Mouse (Mus musculus) myocyte (in vitro differentiated cells): ENCODE data around the gene Inpp5d.

Source experiments
- CEBPB ChIP-seq: IDR thresholded peaks from 2 replicates; pipeline ENCODE4 v1.6.1; 2011; ENCODE audit warnings: mild to moderate bottlenecking, moderate library complexity; ENCODE audit not compliant: poor library complexity, insufficient read depth, severe bottlenecking
- E2F4 ChIP-seq: IDR thresholded peaks from one replicate; pipeline ENCODE4 v1.6.1; 2011; ENCODE audit warnings: mild to moderate bottlenecking, control low read depth, moderate library complexity; ENCODE audit not compliant: insufficient read depth
- MAX ChIP-seq: IDR thresholded peaks from one replicate; pipeline ENCODE4 v1.6.1; 2011; ENCODE audit warnings: low read depth, mild to moderate bottlenecking, control low read depth
- MYOD1 ChIP-seq, 3 experiments: IDR thresholded peaks; one replicate each; pipeline ENCODE4 v1.6.1; 2011; ENCODE audit warnings: control low read depth in 2 of 3, low read depth in 2 of 3, mild to moderate bottlenecking in 2 of 3, moderate library complexity in 1 of 3; ENCODE audit not compliant: insufficient read length in 2 of 3, control insufficient read depth in 1 of 3
- MYOG ChIP-seq, 3 experiments: IDR thresholded peaks; one replicate each; pipeline ENCODE4 v1.6.1; 2011; ENCODE audit warnings: control low read depth in 2 of 3, low read depth in 2 of 3, mild to moderate bottlenecking in 2 of 3; ENCODE audit not compliant: insufficient read length in 2 of 3, control insufficient read depth in 1 of 3, insufficient read depth in 1 of 3
- POLR2A ChIP-seq: IDR thresholded peaks from one replicate; pipeline ENCODE4 v1.6.1; 2011; ENCODE audit warnings: low read depth, mild to moderate bottlenecking, control low read depth, moderate library complexity; ENCODE audit not compliant: insufficient read length
- POLR2AphosphoS2 ChIP-seq: IDR thresholded peaks from one replicate; pipeline ENCODE4 v1.6.1; 2011; ENCODE audit warnings: low read depth, control low read depth; ENCODE audit not compliant: insufficient read length
- REST ChIP-seq: IDR thresholded peaks from one replicate; pipeline ENCODE4 v1.6.1; 2011; ENCODE audit warnings: mild to moderate bottlenecking, control low read depth, moderate library complexity; ENCODE audit not compliant: insufficient read depth, insufficient read length
- SRF ChIP-seq: IDR thresholded peaks from one replicate; pipeline ENCODE4 v1.6.1; 2011; ENCODE audit warnings: low read depth; ENCODE audit not compliant: control insufficient read depth, insufficient read length
- TCF3 ChIP-seq: IDR thresholded peaks from one replicate; pipeline ENCODE4 v1.6.1; 2011; ENCODE audit warnings: low read depth, control low read depth; ENCODE audit not compliant: insufficient read length
- USF1 ChIP-seq: IDR thresholded peaks from one replicate; pipeline ENCODE4 v1.6.1; 2011; ENCODE audit warnings: low read depth, mild to moderate bottlenecking, control low read depth, moderate library complexity

- TF ChIP-seq POLR2AphosphoS2 (no peak), E2F4 (no peak), REST (no peak), MAX (no peak), POLR2A (no peak), TCF3 (no peak), SRF (no peak), MYOG (IDR thresholded peaks at IDR 0.05; ENCODE audit: control insufficient read depth in 1 of 3, insufficient read depth in 1 of 3, insufficient read length in 2 of 3, low read depth in 2 of 3) (no peak), MYOD1 (IDR thresholded peaks at IDR 0.05; ENCODE audit: control insufficient read depth in 1 of 3, insufficient read length in 2 of 3, low read depth in 2 of 3) (no peak), USF1 (no peak), CEBPB (no peak)
Observed at GRCm38 (mm10) chr1:87696358-87696757, 76.2 kb downstream of the Inpp5d start.
